Mouse (Mus musculus): ENCODE results near the gene Klf15. TPM values are rescaled to one million over a fixed set of nuclear protein-coding genes. Genes with fewer than 3 reads are reported as not detected.
A peak's percentile ranks its signal among the peaks of the same experiment; 100 is the strongest.

Klf15 gene
- polyA plus RNA-seq, 1 experiment from 2014 or later, result 11.5 TPM

GRCm38 (mm10) chr6:90450697-90451096, 11.7 kb upstream of the Klf15 start:
- 73% methylated on average over 5 of the region's 5 CpGs for WGBS
- Histone ChIP-seq H3K27ac (no peak overlapping the region), H3K27me3 (ENCODE audit: insufficient read depth, poor library complexity, severe bottlenecking) (no peaks in the 10 kb centered on the region)

GRCm38 (mm10) chr6:90451512-90451911, 10.9 kb upstream of the Klf15 start:
- 78% methylated on average over 5 of the region's 5 CpGs for WGBS
- Histone ChIP-seq H3K36me3 (no peaks in the 10 kb centered on the region), H3K9me3 (no peaks in the 10 kb centered on the region), H3K27me3 (ENCODE audit: insufficient read depth, poor library complexity, severe bottlenecking) (no peaks in the 10 kb centered on the region), H3K4me3 (no peak overlapping the region), H3K4me1 (no peaks in the 10 kb centered on the region), H3K27ac (no peak overlapping the region)
- DNase-seq (ENCODE audit: low spot score), result no peak

More at GRCm38 (mm10) chr6:90450697-90451096, 11.7 kb upstream of the Klf15 start:
- Histone ChIP-seq H3K9me3 (no peaks in the 10 kb centered on the region), H3K4me1 (no peaks in the 10 kb centered on the region), H3K4me3 (no peak overlapping the region), H3K36me3 (no peaks in the 10 kb centered on the region)
- no peak for DNase-seq (ENCODE audit: low spot score)

- H3K9me3 ChIP-seq, result no peaks in the 10 kb centered on the region
- H3K4me3 ChIP-seq, result no peak overlapping the region
- H3K27ac ChIP-seq, result no peak overlapping the region
- no peaks in the 10 kb centered on the region for H3K4me1 ChIP-seq
- DNase-seq (ENCODE audit: low spot score), result no peak
- no peaks in the 10 kb centered on the region for H3K27me3 ChIP-seq (ENCODE audit: insufficient read depth, poor library complexity, severe bottlenecking)
- no peaks in the 10 kb centered on the region for H3K36me3 ChIP-seq
Observed at GRCm38 (mm10) chr6:90452603-90453002, 9.8 kb upstream of the Klf15 start.

GRCm38 (mm10) chr6:90453751-90454150, 8.6 kb upstream of the Klf15 start:
- 87% methylated on average over 5 of the region's 5 CpGs for WGBS
- no peaks in the 10 kb centered on the region for H3K9me3 ChIP-seq
- no peak for DNase-seq (ENCODE audit: low spot score)
- H3K27ac ChIP-seq, result no peak overlapping the region
- no peaks in the 10 kb centered on the region for H3K36me3 ChIP-seq
- H3K27me3 ChIP-seq (ENCODE audit: insufficient read depth, poor library complexity, severe bottlenecking), result peaks cover 4% of the 10 kb centered on the region; the same call in 1 of the 2 replicates
- no peak overlapping the region for H3K4me3 ChIP-seq
- no peaks in the 10 kb centered on the region for H3K4me1 ChIP-seq

- Histone ChIP-seq H3K9me3 (no peaks in the 10 kb centered on the region), H3K4me3 (no peak overlapping the region), H3K27ac (no peak overlapping the region), H3K27me3 (ENCODE audit: insufficient read depth, poor library complexity, severe bottlenecking) (peaks cover 32% of the 10 kb centered on the region), H3K4me1 (peaks cover 6% of the 10 kb centered on the region), H3K36me3 (no peaks in the 10 kb centered on the region)
- DNase-seq (ENCODE audit: low spot score), result no peak
- 63% methylated on average over 2 of the region's 2 CpGs for WGBS
Observed at GRCm38 (mm10) chr6:90457421-90457820, 5.0 kb upstream of the Klf15 start.

- Histone ChIP-seq H3K9me3 (no peaks in the 10 kb centered on the region), H3K27me3 (ENCODE audit: insufficient read depth, poor library complexity, severe bottlenecking) (peaks cover 37% of the 10 kb centered on the region), H3K4me3 (no peak overlapping the region), H3K4me1 (peaks cover 27% of the 10 kb centered on the region), H3K36me3 (no peaks in the 10 kb centered on the region), H3K27ac (no peak overlapping the region)
- 44% methylated on average over 2 of the region's 2 CpGs for WGBS
- no peak for DNase-seq (ENCODE audit: low spot score)
Observed at GRCm38 (mm10) chr6:90461181-90461580, 1.2 kb upstream of the Klf15 start.

- H3K36me3 ChIP-seq, result peaks cover 5% of the 10 kb centered on the region; the same call in 1 of the 2 replicates
- H3K4me1 ChIP-seq, result peaks cover 27% of the 10 kb centered on the region
- DNase-seq (ENCODE audit: low spot score), result no peak
- no peaks in the 10 kb centered on the region for H3K9me3 ChIP-seq
- 9% methylated on average over 12 of the region's 12 CpGs for WGBS
- H3K4me3 ChIP-seq, result peak overlapping the region; percentile 80
- peaks cover 37% of the 10 kb centered on the region for H3K27me3 ChIP-seq (ENCODE audit: insufficient read depth, poor library complexity, severe bottlenecking)
- peak overlapping the region; percentile 90 for H3K27ac ChIP-seq
Observed at GRCm38 (mm10) chr6:90461771-90462170, 605 bp upstream of the Klf15 start.

GRCm38 (mm10) chr6:90462841-90463227, 458 bp downstream of the Klf15 start:
- DNase-seq (ENCODE audit: low spot score), result no peak
- H3K36me3 ChIP-seq, result peaks cover 14% of the 10 kb centered on the region
- peaks cover 27% of the 10 kb centered on the region for H3K4me1 ChIP-seq
- H3K27ac ChIP-seq, result peak overlapping the region; percentile 90
- peak overlapping the region; percentile 80 for H3K4me3 ChIP-seq
- peaks cover 36% of the 10 kb centered on the region for H3K27me3 ChIP-seq (ENCODE audit: insufficient read depth, poor library complexity, severe bottlenecking)
- no peaks in the 10 kb centered on the region for H3K9me3 ChIP-seq
- under 1% methylated on average over 38 of the region's 38 CpGs for WGBS

- no peaks in the 10 kb centered on the region for H3K9me3 ChIP-seq
- peak; percentile 94 for DNase-seq (ENCODE audit: low spot score)
- peaks cover 15% of the 10 kb centered on the region for H3K36me3 ChIP-seq
- H3K27ac ChIP-seq, result peak overlapping the region; percentile 90
- WGBS, result under 1% methylated on average over 31 of the region's 31 CpGs
- H3K27me3 ChIP-seq (ENCODE audit: insufficient read depth, poor library complexity, severe bottlenecking), result peaks cover 33% of the 10 kb centered on the region
- H3K4me3 ChIP-seq, result peak overlapping the region; percentile 80
- peaks cover 27% of the 10 kb centered on the region for H3K4me1 ChIP-seq
Observed at GRCm38 (mm10) chr6:90463228-90463862, 969 bp downstream of the Klf15 start.

- DNase-seq (ENCODE audit: low spot score), result no peak
- H3K27ac ChIP-seq, result peak overlapping the region; percentile 90
- H3K4me1 ChIP-seq, result peaks cover 27% of the 10 kb centered on the region
- peaks cover 15% of the 10 kb centered on the region for H3K36me3 ChIP-seq
- H3K27me3 ChIP-seq (ENCODE audit: insufficient read depth, poor library complexity, severe bottlenecking), result peaks cover 33% of the 10 kb centered on the region
- 35% methylated on average over 7 of the region's 7 CpGs for WGBS
- H3K9me3 ChIP-seq, result no peaks in the 10 kb centered on the region
- peak overlapping the region; percentile 80 for H3K4me3 ChIP-seq
Observed at GRCm38 (mm10) chr6:90463890-90464421, 1.6 kb downstream of the Klf15 start.

GRCm38 (mm10) chr6:90465028-90465640, 2.8 kb downstream of the Klf15 start:
- WGBS, result 89% methylated on average over 11 of the region's 11 CpGs
- Histone ChIP-seq H3K27ac (no peak overlapping the region), H3K4me3 (no peak overlapping the region)

GRCm38 (mm10) chr6:90466079-90466478, 3.7 kb downstream of the Klf15 start:
- Histone ChIP-seq H3K36me3 (peaks cover 26% of the 10 kb centered on the region), H3K27me3 (ENCODE audit: insufficient read depth, poor library complexity, severe bottlenecking) (peaks cover 17% of the 10 kb centered on the region), H3K4me3 (no peak overlapping the region), H3K27ac (no peak overlapping the region), H3K4me1 (peaks cover 32% of the 10 kb centered on the region), H3K9me3 (no peaks in the 10 kb centered on the region)
- WGBS, result 84% methylated on average over 10 of the region's 10 CpGs
- DNase-seq (ENCODE audit: low spot score), result no peak

More at GRCm38 (mm10) chr6:90465028-90465640, 2.8 kb downstream of the Klf15 start:
- H3K9me3 ChIP-seq, result no peaks in the 10 kb centered on the region
- no peak for DNase-seq (ENCODE audit: low spot score)
- peaks cover 27% of the 10 kb centered on the region for H3K4me1 ChIP-seq
- H3K36me3 ChIP-seq, result peaks cover 25% of the 10 kb centered on the region
- H3K27me3 ChIP-seq (ENCODE audit: insufficient read depth, poor library complexity, severe bottlenecking), result peaks cover 26% of the 10 kb centered on the region

GRCm38 (mm10) chr6:90466847-90467410, 4.6 kb downstream of the Klf15 start:
- Histone ChIP-seq H3K9me3 (no peaks in the 10 kb centered on the region), H3K36me3 (peaks cover 26% of the 10 kb centered on the region), H3K4me3 (no peak overlapping the region), H3K27me3 (ENCODE audit: insufficient read depth, poor library complexity, severe bottlenecking) (peaks cover 8% of the 10 kb centered on the region), H3K4me1 (peaks cover 36% of the 10 kb centered on the region), H3K27ac (no peak overlapping the region)
- WGBS, result 91% methylated on average over 12 of the region's 12 CpGs
- no peak for DNase-seq (ENCODE audit: low spot score)
